Mouse (Mus musculus) myocyte (in vitro differentiated cells): ENCODE results near the gene Ccdc157.
"Not testable (repeated sequence)": the region's sequence is repeated elsewhere in the genome, so short reads cannot be mapped to it uniquely, and the experiment has no call there.

ENCODE experiments used
- E2F4 ChIP-seq: IDR thresholded peaks from one replicate; pipeline ENCODE4 v1.6.1; 2011; ENCODE audit warnings: mild to moderate bottlenecking, control low read depth, moderate library complexity; ENCODE audit not compliant: insufficient read depth
- USF1 ChIP-seq: IDR thresholded peaks from one replicate; pipeline ENCODE4 v1.6.1; 2011; ENCODE audit warnings: low read depth, mild to moderate bottlenecking, control low read depth, moderate library complexity

DNA sequence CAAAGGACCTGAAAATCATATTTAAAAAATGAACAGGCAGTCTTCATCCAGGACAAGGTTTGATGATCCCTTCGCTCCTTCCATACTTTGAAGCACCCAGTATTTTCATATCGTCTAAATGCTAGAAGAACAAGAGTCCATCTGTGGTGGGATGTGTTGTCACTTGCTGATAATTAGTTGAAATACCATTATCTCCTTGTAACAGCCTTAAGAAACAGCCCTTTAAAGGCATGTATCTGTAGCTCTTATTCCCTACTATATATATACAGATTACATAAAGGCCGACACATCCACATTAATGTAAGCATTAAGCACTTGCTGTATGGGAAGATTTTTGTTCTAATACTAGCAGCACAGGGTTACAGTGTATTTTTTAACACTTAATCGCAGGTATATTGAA is 31.6 kb downstream of the Ccdc157 start:
- TF ChIP-seq USF1, E2F4: not testable (repeated sequence)
